Mouse (Mus musculus): ENCODE data around the gene Gm3183.
"Not testable (repeated sequence)": the region's sequence is repeated elsewhere in the genome, so short reads cannot be mapped to it uniquely, and the experiment has no call there.

Gene Gm3183

DNA sequence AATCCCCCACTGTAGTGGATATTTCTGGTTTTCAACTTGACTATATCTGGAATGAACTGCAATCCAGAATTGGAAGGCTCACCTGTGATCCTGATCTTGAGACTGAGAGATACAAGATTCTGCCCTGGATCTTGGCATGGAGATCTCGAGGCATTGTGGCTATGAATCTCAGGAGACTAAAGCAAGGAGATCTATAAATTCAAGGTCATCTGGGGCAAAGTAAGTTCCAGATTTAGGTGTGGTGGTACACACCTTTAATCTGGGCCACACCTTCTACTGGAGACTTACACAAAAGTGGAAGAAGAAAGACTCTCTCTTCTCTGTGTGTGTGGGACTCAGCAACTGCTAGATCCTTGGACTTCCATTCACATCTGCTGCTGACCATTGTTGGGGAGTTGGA, at the start of gene Gm3183:
Gene Gm3183 (plus strand): TSS at position 301 of the 400 bp plus-strand sequence.
- DNase-seq, result not testable (repeated sequence)
